Mouse (Mus musculus) liver, postnatal 0 days (tissue): ENCODE data around the gene Tomm20.

Experiments
- CTCF ChIP-seq: sonication (generic); IDR thresholded peaks from 2 replicates; pipeline ENCODE4 v1.5.1; 2016; ENCODE audit warnings: antibody characterized with exemption, low read depth
- EP300 ChIP-seq: IDR thresholded peaks from 2 replicates; pipeline ENCODE4 v1.6.1; 2016; ENCODE audit warnings: antibody characterized with exemption, low read depth, mild to moderate bottlenecking

- no peak for TF ChIP-seq CTCF
- TF ChIP-seq EP300: no peak
Measured at GRCm38 (mm10) chr8:126965246-126965645, 19.6 kb upstream of the Tomm20 start.
